Mouse (Mus musculus): ENCODE measurements around the gene Fitm1.

Fitm1 gene

DNA sequence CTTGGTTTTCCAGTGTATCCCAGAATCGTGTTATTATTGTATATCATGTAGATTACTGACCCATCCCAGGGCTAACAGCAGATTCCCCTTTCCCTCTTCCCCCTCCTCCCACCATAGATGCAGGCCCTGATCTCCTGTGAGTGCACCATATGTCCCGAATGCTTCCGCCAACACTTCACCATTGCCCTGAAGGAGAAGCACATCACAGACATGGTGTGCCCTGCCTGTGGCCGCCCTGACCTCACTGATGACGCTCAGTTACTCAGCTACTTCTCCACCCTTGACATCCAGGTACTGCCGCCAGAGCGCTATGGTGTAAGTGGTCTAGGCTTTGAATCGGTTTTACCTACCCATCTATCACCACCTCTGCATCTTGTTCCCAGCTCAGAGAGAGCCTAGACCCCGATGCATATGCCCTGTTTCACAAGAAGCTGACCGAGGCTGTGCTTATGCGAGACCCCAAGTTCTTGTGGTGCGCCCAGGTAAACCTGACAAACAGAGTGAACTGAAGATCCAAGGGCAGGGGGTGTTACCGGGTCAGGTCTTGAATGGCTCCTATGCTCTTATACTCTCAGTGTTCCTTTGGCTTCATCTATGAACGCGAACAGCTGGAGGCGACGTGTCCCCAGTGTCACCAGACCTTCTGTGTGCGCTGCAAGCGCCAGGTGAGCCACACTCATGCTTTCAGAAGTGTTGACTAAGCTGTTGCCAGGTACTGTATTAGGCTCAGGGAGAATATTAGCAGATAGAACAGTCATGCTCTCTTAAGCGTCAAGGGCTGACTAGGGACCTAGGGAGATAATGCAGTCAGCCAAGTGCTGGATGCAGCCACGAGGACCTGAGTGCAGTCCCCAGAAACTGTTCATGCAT is 23.3 kb downstream of the Fitm1 start:
- no peak for DNase-seq

DNA sequence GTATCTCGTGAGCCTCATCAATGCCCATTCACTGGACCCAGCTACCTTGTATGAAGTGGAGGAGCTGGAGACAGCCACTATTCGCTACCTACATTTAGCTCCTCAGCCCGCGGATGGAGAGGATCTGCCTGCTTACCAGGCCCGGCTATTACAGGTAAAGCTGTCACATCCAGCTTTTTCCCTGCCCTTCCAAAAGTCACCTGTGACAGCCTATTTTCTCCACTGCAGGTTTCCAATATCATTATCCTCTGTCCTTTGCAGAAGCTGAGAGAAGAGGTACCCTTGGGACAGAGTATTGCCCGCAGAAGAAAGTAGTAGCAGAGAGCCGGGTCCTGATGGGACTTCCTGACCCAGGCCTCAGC is 27.8 kb downstream of the Fitm1 start, which contains the start of gene Irf9:
Gene Irf9 (plus strand): TSS at position 301 of the 362 bp plus-strand sequence.
- no peak for DNase-seq

GRCm38 (mm10) chr14:55603633-55604576 is 28.5 kb downstream of the Fitm1 start:
- peak; percentile 79 for DNase-seq

- no peak for DNase-seq
Measured at GRCm38 (mm10) chr14:55604823-55605222, 29.4 kb downstream of the Fitm1 start.

- no peak for DNase-seq
Measured at GRCm38 (mm10) chr14:55605743-55606459, 30.5 kb downstream of the Fitm1 start.

DNA sequence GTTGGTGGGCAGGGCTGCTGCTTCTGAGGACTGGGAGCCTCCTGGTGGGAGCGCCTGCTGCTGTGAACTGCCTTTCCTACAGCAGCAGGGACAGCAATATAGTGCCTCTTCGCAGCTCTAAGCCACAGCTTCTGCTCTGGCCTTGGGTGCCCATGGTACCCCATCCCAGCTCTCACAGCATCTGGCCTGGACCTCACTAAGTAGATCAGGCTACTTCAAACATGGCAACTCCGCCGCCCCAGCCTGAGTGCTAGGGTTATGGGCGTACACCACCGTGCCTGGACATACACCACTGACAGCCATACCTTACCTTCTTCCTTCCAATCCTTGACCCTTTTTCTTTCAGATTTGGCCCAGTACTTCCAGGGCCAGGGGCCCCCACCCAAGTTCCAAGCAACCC is 32.9 kb downstream of the Fitm1 start:
- no peak for DNase-seq

GRCm38 (mm10) chr14:55613346-55613745 is 37.9 kb downstream of the Fitm1 start:
- DNase-seq, result no peak

DNA sequence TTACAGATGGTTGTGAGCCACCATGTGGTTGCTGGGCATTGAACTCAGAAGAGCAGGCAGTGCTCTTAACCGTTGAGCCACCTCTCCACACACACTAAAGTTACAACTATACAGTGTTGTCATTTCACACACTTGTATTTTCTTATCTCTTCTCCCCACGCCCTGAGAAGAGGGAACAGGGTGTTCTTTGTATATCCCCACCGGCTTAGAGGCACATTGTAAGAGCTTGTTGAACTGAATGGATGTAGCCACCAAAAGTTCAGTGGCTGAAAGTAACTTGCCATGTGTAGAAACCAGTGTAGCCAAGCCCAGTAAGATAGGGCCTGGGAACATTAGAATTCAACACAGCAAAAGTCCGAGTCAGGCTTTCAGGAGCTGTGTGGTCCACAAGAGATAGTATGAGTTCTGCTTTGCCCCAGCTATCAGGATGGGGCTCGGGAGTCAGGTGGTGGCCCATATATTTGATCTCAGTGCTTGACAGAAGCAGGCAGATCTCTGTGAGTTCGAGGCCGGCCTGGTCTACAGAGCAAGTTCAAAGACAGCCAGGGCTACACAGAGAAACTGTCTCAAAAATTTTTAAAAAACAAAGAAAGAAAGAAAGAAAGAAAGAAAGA is 39.3 kb downstream of the Fitm1 start:
- no peak for DNase-seq

GRCm38 (mm10) chr14:55615876-55616275 is 40.5 kb downstream of the Fitm1 start:
- no peak for DNase-seq

DNA sequence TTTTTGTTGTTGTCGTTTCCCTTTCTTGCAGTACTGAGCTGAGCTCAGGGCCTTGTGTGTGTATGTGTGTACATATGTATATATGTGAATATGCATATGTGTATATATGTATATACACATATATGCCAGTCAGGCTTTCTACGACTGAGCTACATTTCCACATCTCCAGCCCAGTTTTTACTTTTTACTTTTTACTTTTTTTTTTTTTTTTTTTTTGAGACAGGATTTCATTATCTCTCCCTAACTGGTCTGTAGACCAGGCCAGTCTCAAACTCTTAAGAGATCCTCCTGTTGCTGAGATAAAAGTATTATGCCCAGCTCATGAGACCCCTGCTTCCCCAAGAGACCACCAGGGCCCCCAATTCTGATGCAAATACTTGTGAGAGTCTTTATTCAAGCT is 41.4 kb downstream of the Fitm1 start:
- no peak for DNase-seq

DNA sequence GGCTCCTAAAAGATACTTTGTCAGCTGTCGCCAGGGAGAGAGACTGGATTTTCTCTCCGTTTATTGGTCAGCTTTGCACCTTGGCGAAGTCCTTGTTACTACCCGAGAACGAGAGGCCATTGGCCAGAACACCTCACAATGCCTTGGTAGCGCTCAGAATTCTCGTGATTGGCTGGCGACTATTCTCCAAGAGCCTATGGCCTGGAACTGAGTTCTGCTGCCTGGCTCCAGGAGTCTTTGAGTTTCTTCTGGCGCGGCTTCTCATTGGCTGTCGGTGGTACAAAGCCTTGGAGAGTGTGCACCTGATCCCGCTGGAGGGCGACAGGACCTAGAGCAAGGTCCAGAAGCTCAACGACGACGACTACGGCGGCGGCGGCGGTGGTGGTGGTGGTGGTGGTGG is 42.4 kb downstream of the Fitm1 start, which contains the start of gene Rec8:
Gene Rec8 (plus strand): TSS at position 216 of the 400 bp plus-strand sequence.
- DNase-seq, result no peak

DNA sequence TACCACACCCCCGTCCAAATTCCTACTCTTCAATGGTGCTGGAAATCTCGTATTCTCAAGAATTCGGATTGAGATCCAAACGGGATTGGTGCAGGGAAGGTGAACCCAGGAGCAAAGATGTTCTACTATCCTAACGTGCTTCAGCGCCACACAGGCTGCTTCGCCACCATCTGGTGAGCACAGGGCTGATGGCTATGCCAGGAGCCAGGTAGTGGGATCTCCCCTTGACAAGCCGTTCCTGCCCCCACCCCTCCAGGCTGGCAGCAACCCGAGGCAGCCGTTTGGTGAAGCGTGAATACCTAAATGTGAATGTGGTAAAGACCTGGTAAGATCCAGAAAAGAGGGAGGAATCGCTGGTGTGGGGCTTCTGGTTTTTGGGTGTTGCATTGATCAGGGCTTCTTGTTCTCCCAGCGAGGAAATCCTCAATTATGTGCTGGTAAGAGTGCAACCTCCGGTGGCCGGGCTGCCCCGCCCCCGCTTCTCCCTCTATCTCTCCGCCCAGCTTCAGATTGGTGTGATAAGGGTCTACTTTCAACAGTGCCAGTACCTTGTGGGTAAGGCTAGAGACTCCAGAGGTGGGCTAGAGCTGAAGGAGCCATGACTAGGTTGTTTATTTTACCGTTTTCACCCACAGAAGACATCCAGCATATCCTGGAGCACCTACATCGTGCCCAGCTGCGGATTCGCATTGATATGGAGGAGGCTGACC is 43.2 kb downstream of the Fitm1 start:
- DNase-seq, result no peak

Data from right cerebral cortex, postnatal 4 days (tissue).